Mouse (Mus musculus) forebrain, embryonic 15.5 days (tissue): ENCODE results near the gene Wfdc10. TPM values are rescaled to one million over a fixed set of nuclear protein-coding genes. Genes with fewer than 3 reads are reported as not detected.
"Not testable (repeated sequence)": the region's sequence is repeated elsewhere in the genome, so short reads cannot be mapped to it uniquely, and the experiment has no call there.

Experiments used
- ATAC-seq: fragments of 200-750 bp; cut with Nextera tagmentation; replicated peaks from 2 replicates; pipeline ENCODE4 v1.8.0; 2017; ENCODE audit warnings: mild to moderate bottlenecking, moderate TSS enrichment, moderate library complexity
- H3K27ac ChIP-seq: fragments of 300-500 bp; sonication (generic); replicated peaks from 2 replicates; pipeline ENCODE4 v1.5.1; 2015; ENCODE audit warnings: mild to moderate bottlenecking, inconsistent platforms
- H3K27me3 ChIP-seq: fragments of 300-500 bp; sonication (generic); 2 replicates; pipeline ENCODE4 v1.6.1; 2015; ENCODE audit warnings: inconsistent platforms
- H3K36me3 ChIP-seq: fragments of 300-500 bp; sonication (generic); 2 replicates; pipeline ENCODE4 v1.6.1; 2015; ENCODE audit warnings: mild to moderate bottlenecking, inconsistent platforms
- H3K4me1 ChIP-seq: fragments of 300-500 bp; sonication (generic); 2 replicates; pipeline ENCODE4 v1.6.1; 2015; ENCODE audit warnings: inconsistent platforms
- H3K4me2 ChIP-seq: fragments of 300-500 bp; sonication (generic); replicated peaks from 2 replicates; pipeline ENCODE4 v1.6.1; 2015; ENCODE audit warnings: mild to moderate bottlenecking, inconsistent platforms
- H3K4me3 ChIP-seq: fragments of 300-500 bp; sonication (generic); 2 replicates; pipeline ENCODE4 v1.5.1; 2015; ENCODE audit warnings: mild to moderate bottlenecking, inconsistent platforms
- H3K9ac ChIP-seq: fragments of 300-500 bp; sonication (generic); replicated peaks from 2 replicates; pipeline ENCODE4 v1.6.1; 2015; ENCODE audit warnings: mild to moderate bottlenecking, inconsistent platforms
- H3K9me3 ChIP-seq: fragments of 300-500 bp; sonication (generic); 2 replicates; pipeline ENCODE4 v1.6.1; 2016; ENCODE audit warnings: inconsistent platforms
- WGBS: fragments of 180-500 bp; shearing (Covaris S2); methylation state at CpG from one replicate; pipeline ENCODE4 v1.1.7; 2015; ENCODE audit warnings: mixed read lengths; 5-methylcytosine and 5-hydroxymethylcytosine counted together
- polyA plus RNA-seq: library from polyadenylated mRNA; unstranded; fragments of >200 nt; fragmentation: Nextera tagmentation; extraction: Ambion mirVana; gene quantifications from 2 replicates; pipeline ENCODE4 v1.2.1, GENCODE M21; 2015

The Wfdc10 gene
- polyA plus RNA-seq = not detected in 2 replicates

GRCm38 (mm10) chr2:164655858-164656257, at the start of gene Wfdc10:
Wfdc10 (plus strand) TSS chr2:164656046.
- no peak for ATAC-seq
- Histone ChIP-seq H3K36me3 (no peaks in the 10 kb centered on the region), H3K27ac (no peak within 1 kb of the TSS), H3K27me3 (no peaks in the 10 kb centered on the region), H3K4me1 (no peaks in the 10 kb centered on the region), H3K4me2 (no peak within 1 kb of the TSS), H3K9me3 (no peaks in the 10 kb centered on the region), H3K9ac (no peak within 1 kb of the TSS), H3K4me3 (no peak within 1 kb of the TSS)
- 20% methylated on average over 11 of the region's 11 CpGs for WGBS

DNA sequence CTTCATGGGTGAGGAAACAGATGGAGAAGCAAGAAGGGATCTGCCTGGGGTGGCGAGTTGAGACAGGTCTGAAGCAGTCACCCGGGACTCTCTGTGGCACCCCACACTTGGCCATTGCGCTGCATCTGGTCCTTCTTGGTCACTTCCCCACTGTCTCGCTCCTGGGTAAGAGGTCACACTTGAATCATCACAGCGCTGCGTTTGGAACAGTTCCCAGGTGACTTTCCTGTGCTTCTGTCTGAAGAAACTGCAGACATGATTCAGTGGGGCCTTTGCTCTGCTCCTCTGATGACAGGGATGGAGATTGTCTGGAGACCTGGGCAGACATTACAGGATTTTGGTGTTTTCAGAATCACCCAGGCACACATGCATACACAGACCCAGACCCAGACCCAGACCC, 47.1 kb upstream of the Wfdc10 start:
- no peak for ATAC-seq
- H3K27ac ChIP-seq = no peak overlapping the region
- no peaks in the 10 kb centered on the region for H3K4me1 ChIP-seq
- 85% methylated on average over 6 of the region's 6 CpGs for WGBS
- no peak overlapping the region for H3K9ac ChIP-seq
- no peaks in the 10 kb centered on the region for H3K9me3 ChIP-seq
- no peaks in the 10 kb centered on the region for H3K36me3 ChIP-seq
- H3K27me3 ChIP-seq = no peaks in the 10 kb centered on the region
- no peak overlapping the region for H3K4me3 ChIP-seq
- no peak overlapping the region for H3K4me2 ChIP-seq

DNA sequence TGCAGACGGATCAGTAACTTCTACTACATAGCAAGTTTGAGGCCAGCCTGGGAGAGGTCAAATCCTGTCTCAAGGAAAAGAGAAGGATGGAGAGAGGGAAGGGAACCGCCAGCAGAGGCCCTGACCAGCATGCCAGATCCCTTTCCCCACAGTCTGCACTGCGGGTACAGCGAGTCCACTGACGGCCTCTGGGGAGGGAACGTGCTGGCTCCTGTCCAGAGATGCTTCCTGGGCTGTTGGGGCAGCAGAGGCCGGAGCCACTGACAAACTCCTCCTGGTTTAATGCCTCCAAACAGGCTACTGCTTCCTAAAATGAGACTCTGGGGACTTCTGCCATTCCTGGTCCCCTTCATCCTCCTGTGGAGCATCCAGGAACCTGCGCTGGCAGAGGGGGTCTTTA, 42.4 kb upstream of the Wfdc10 start, which contains the start of the genes Wfdc6b and Wfdc8:
TSS of gene Wfdc6b (plus strand) at position 52 of the 400 bp plus-strand sequence.
TSS of gene Wfdc8 (minus strand) at position 156 of the 400 bp plus-strand sequence.
- ATAC-seq, H3K27me3 ChIP-seq, H3K36me3 ChIP-seq, H3K4me3 ChIP-seq, H3K9me3 ChIP-seq, H3K4me1 ChIP-seq, H3K27ac ChIP-seq, H3K9ac ChIP-seq, H3K4me2 ChIP-seq: not testable (repeated sequence)
- WGBS = 60% methylated on average over 8 of the region's 8 CpGs

- H3K4me3 ChIP-seq = no peak overlapping the region
- no peak overlapping the region for H3K4me2 ChIP-seq
- WGBS = 85% methylated on average over 3 of the region's 3 CpGs
- H3K9ac ChIP-seq = no peak overlapping the region
- H3K27ac ChIP-seq = no peak overlapping the region
- ATAC-seq = no peak
- H3K36me3 ChIP-seq = no peaks in the 10 kb centered on the region
- H3K4me1 ChIP-seq = no peaks in the 10 kb centered on the region
- no peaks in the 10 kb centered on the region for H3K9me3 ChIP-seq
- H3K27me3 ChIP-seq = no peaks in the 10 kb centered on the region
Observed at GRCm38 (mm10) chr2:164615386-164615785, 40.5 kb upstream of the Wfdc10 start.

- H3K4me1 ChIP-seq = no peaks in the 10 kb centered on the region
- no peak overlapping the region for H3K27ac ChIP-seq
- H3K9me3 ChIP-seq = no peaks in the 10 kb centered on the region
- no peak overlapping the region for H3K4me2 ChIP-seq
- no peak overlapping the region for H3K4me3 ChIP-seq
- no peak overlapping the region for H3K9ac ChIP-seq
- WGBS = 86% methylated on average over 5 of the region's 5 CpGs
- H3K36me3 ChIP-seq = no peaks in the 10 kb centered on the region
- no peaks in the 10 kb centered on the region for H3K27me3 ChIP-seq
- ATAC-seq = no peak
Observed at GRCm38 (mm10) chr2:164619050-164619449, 36.8 kb upstream of the Wfdc10 start.

- Histone ChIP-seq H3K9ac (no peak overlapping the region), H3K9me3 (no peaks in the 10 kb centered on the region), H3K36me3 (no peaks in the 10 kb centered on the region), H3K4me3 (no peak overlapping the region), H3K27ac (no peak overlapping the region), H3K27me3 (no peaks in the 10 kb centered on the region), H3K4me1 (no peaks in the 10 kb centered on the region), H3K4me2 (no peak overlapping the region)
- no peak for ATAC-seq
- WGBS = 83% methylated on average over 4 of the region's 4 CpGs
Observed at GRCm38 (mm10) chr2:164621775-164622174, 34.1 kb upstream of the Wfdc10 start.

DNA sequence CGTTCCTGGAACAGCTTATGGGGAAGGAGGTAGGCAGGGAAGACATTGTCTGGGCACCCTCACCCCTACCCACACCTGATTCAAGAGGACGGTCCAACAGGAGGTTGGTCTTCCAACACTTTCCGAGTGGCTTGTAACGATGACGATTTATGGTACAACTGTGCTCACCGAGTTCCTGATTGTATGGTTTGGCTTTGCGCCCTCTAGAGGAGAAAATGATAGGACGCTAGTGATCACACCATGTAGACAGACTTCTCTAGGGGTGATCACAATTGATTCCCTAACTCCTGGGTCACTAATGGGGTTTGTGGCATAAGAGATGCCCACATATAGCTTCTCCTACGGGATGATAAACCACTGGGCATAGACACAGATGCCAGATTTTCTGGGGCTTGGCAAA, 20.6 kb upstream of the Wfdc10 start:
- no peak overlapping the region for H3K4me2 ChIP-seq
- H3K4me1 ChIP-seq = no peaks in the 10 kb centered on the region
- 81% methylated on average over 9 of the region's 9 CpGs for WGBS
- H3K27ac ChIP-seq = no peak overlapping the region
- H3K27me3 ChIP-seq = no peaks in the 10 kb centered on the region
- no peak for ATAC-seq
- no peak overlapping the region for H3K4me3 ChIP-seq
- H3K9ac ChIP-seq = no peak overlapping the region
- no peaks in the 10 kb centered on the region for H3K9me3 ChIP-seq
- no peaks in the 10 kb centered on the region for H3K36me3 ChIP-seq

DNA sequence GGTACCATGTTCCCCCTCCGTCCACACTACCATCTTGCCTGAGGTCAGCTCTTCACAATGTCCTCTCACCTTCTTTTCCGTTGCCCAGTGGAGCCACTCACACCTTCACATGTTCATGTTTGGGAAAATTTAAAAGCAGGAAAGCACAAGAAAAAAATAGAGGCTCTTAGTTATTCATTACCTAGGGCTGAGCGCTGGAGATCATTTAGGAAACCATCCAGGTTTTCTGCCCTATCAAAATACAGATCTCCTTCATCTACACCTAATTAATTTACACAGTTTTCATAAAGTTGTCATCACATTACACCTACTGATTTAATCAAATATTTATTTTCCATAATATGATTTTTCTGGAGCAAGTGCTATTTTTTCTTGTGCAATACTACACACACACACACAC, 17.1 kb upstream of the Wfdc10 start, which contains the start of gene Wfdc16:
TSS of gene Wfdc16 (minus strand) at position 101 of the 400 bp plus-strand sequence.
- H3K9ac ChIP-seq = no peak within 1 kb of the TSS
- WGBS = 87% methylated on average over 3 of the region's 3 CpGs
- H3K4me3 ChIP-seq = no peak within 1 kb of the TSS
- no peak within 1 kb of the TSS for H3K4me2 ChIP-seq
- H3K9me3 ChIP-seq = no peaks in the 10 kb centered on the region
- no peak within 1 kb of the TSS for H3K27ac ChIP-seq
- H3K27me3 ChIP-seq = no peaks in the 10 kb centered on the region
- H3K36me3 ChIP-seq = no peaks in the 10 kb centered on the region
- no peak for ATAC-seq
- no peaks in the 10 kb centered on the region for H3K4me1 ChIP-seq

DNA sequence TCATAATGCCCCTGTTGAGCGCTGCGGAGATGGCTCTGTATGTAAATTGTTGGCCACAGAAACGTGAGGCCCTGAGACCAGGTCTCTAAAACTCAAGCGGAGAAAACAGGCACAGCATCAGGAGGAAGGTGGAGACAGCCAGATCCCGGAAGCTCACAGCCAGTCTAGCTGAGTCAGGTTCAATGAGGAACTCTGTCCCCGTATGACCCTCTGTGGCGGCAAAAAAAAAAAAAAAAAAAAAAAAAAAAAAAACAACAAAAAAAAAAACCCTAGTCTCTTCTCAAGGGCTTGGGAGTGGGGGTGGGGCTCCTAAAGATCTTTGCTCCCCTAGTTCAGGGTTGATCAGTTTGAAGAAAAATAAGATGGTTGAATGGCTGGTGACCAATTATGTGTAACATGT, 14.7 kb upstream of the Wfdc10 start:
- H3K4me3 ChIP-seq = no peak overlapping the region
- ATAC-seq = no peak
- H3K27me3 ChIP-seq = no peaks in the 10 kb centered on the region
- WGBS = 68% methylated on average over 7 of the region's 7 CpGs
- H3K9me3 ChIP-seq = no peaks in the 10 kb centered on the region
- no peak overlapping the region for H3K27ac ChIP-seq
- H3K36me3 ChIP-seq = no peaks in the 10 kb centered on the region
- H3K4me2 ChIP-seq = no peak overlapping the region
- no peak overlapping the region for H3K9ac ChIP-seq
- H3K4me1 ChIP-seq = no peaks in the 10 kb centered on the region

- WGBS = 60% methylated on average over 13 of the region's 13 CpGs
Observed at GRCm38 (mm10) chr2:164641881-164642673, 13.8 kb upstream of the Wfdc10 start.

DNA sequence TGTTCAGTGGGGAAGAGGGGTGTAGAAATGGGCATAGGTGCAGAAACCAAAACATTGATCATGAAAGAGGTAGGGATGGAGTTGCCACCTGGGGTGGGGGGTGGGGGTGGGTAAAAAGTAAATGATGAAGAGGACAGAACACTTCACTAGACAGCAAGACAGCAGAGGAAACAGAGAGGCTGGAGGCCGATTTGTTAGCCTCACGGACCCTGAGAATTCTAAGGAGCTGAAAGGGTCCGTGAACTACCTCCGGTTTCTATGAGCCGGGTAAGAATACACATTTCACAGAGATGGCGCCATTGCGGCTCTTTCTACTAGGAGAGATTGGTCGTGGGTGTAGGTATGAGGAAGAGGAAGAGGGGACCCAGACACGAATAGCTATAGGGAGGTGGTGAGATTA, 637 bp downstream of the Wfdc10 start, which contains the start of gene Wfdc9:
TSS of gene Wfdc9 (minus strand) at position 101 of the 400 bp plus-strand sequence.
- Histone ChIP-seq H3K9me3 (no peaks in the 10 kb centered on the region), H3K36me3 (no peaks in the 10 kb centered on the region), H3K27ac (no peak within 1 kb of the TSS), H3K4me3 (no peak within 1 kb of the TSS), H3K27me3 (no peaks in the 10 kb centered on the region), H3K9ac (no peak within 1 kb of the TSS), H3K4me1 (no peaks in the 10 kb centered on the region), H3K4me2 (no peak within 1 kb of the TSS)
- WGBS = 83% methylated on average over 9 of the region's 9 CpGs
- no peak for ATAC-seq

More at GRCm38 (mm10) chr2:164641881-164642673, 13.8 kb upstream of the Wfdc10 start:
- Histone ChIP-seq H3K9ac (no peak overlapping the region), H3K4me3 (no peak overlapping the region), H3K27me3 (no peaks in the 10 kb centered on the region), H3K4me2 (no peak overlapping the region), H3K27ac (no peak overlapping the region), H3K4me1 (no peaks in the 10 kb centered on the region), H3K9me3 (no peaks in the 10 kb centered on the region), H3K36me3 (no peaks in the 10 kb centered on the region)
- no peak for ATAC-seq

- H3K27ac ChIP-seq = no peak overlapping the region
- ATAC-seq = no peak
Observed at GRCm38 (mm10) chr2:164664851-164665250, 9.0 kb downstream of the Wfdc10 start.

More at GRCm38 (mm10) chr2:164664851-164665250, 9.0 kb downstream of the Wfdc10 start:
- no peaks in the 10 kb centered on the region for H3K36me3 ChIP-seq
- 90% methylated on average over 7 of the region's 7 CpGs for WGBS
- no peak overlapping the region for H3K4me2 ChIP-seq
- H3K9me3 ChIP-seq = no peaks in the 10 kb centered on the region
- no peaks in the 10 kb centered on the region for H3K27me3 ChIP-seq
- no peak overlapping the region for H3K4me3 ChIP-seq
- H3K4me1 ChIP-seq = no peaks in the 10 kb centered on the region
- no peak overlapping the region for H3K9ac ChIP-seq
